Mouse (Mus musculus): ENCODE measurements around the gene Znrf2.

Znrf2 gene

DNA sequence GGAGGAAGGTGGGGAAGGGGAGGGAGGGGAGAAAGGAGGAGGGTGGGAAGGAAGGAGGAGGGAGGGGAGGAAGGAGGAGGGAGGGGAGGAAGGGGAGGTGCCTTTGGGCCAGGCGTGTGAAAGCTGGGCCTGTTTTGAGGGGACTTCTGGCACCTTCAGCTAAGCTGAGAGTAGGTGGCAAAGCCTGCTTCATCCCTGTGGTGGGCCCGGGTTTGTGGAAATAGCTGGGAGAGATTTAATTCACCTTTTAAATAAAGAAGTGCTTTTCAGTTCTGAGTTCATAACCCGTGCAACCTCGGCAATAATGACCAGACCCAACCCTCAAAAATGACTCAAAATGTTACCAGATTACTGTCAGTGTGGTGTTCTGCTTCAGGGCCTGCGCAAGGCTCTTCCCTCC is 116.5 kb downstream of the Znrf2 start:
- no peak for DNase-seq (ENCODE audit: low read depth, low spot score)
- Histone ChIP-seq H3K36me3 (ENCODE audit: control insufficient read depth, insufficient read depth, low read length, poor library complexity, severe bottlenecking) (peaks cover 3% of the 10 kb centered on the region; the same call in 1 of the 2 replicates), H3K27me3 (ENCODE audit: control insufficient read depth, insufficient read depth, low read length, poor library complexity, severe bottlenecking) (no peaks in the 10 kb centered on the region)

GRCm38 (mm10) chr6:54933866-54934265 is 117.2 kb downstream of the Znrf2 start:
- Histone ChIP-seq H3K27me3 (ENCODE audit: control insufficient read depth, insufficient read depth, low read length, poor library complexity, severe bottlenecking) (no peaks in the 10 kb centered on the region), H3K36me3 (ENCODE audit: control insufficient read depth, insufficient read depth, low read length, poor library complexity, severe bottlenecking) (peaks cover 3% of the 10 kb centered on the region; the same call in 1 of the 2 replicates)
- DNase-seq (ENCODE audit: low read depth, low spot score): no peak

GRCm38 (mm10) chr6:54934313-54934712 is 117.6 kb downstream of the Znrf2 start:
- no peaks in the 10 kb centered on the region for H3K27me3 ChIP-seq (ENCODE audit: control insufficient read depth, insufficient read depth, low read length, poor library complexity, severe bottlenecking)
- H3K36me3 ChIP-seq (ENCODE audit: control insufficient read depth, insufficient read depth, low read length, poor library complexity, severe bottlenecking): peaks cover 3% of the 10 kb centered on the region; the same call in 1 of the 2 replicates
- DNase-seq (ENCODE audit: low read depth, low spot score): no peak

GRCm38 (mm10) chr6:54934930-54935329 is 118.2 kb downstream of the Znrf2 start:
- no peaks in the 10 kb centered on the region for H3K27me3 ChIP-seq (ENCODE audit: control insufficient read depth, insufficient read depth, low read length, poor library complexity, severe bottlenecking)

GRCm38 (mm10) chr6:54936496-54936895 is 119.8 kb downstream of the Znrf2 start:
- Histone ChIP-seq H3K36me3 (ENCODE audit: control insufficient read depth, insufficient read depth, low read length, poor library complexity, severe bottlenecking) (peaks cover 3% of the 10 kb centered on the region; the same call in 1 of the 2 replicates), H3K27me3 (ENCODE audit: control insufficient read depth, insufficient read depth, low read length, poor library complexity, severe bottlenecking) (no peaks in the 10 kb centered on the region)
- DNase-seq (ENCODE audit: low read depth, low spot score): no peak

More at GRCm38 (mm10) chr6:54934930-54935329, 118.2 kb downstream of the Znrf2 start:
- DNase-seq (ENCODE audit: low read depth, low spot score): no peak
- H3K36me3 ChIP-seq (ENCODE audit: control insufficient read depth, insufficient read depth, low read length, poor library complexity, severe bottlenecking): peaks cover 3% of the 10 kb centered on the region; the same call in 1 of the 2 replicates

DNA sequence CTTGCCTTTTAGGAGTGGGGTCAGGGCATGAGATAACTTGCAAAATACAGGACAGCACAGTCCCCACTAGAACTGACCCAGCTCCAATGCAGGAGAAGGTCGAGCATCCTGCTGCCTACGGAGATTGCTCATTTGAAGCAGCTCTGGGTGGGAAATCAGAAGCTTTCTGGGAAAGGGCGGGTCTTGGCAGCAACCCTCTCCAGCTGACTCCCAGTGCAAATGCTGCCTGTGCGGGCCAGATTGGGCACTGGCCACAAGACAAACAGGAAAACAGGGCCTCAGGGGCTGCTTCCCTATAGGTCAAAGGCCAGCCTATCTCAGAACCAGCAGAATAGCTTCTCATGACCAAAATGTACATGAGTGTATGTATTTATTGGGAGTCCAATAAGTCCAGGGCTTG is 122.9 kb downstream of the Znrf2 start:
- Histone ChIP-seq H3K36me3 (ENCODE audit: control insufficient read depth, insufficient read depth, low read length, poor library complexity, severe bottlenecking) (peaks cover 3% of the 10 kb centered on the region; the same call in 1 of the 2 replicates), H3K27me3 (ENCODE audit: control insufficient read depth, insufficient read depth, low read length, poor library complexity, severe bottlenecking) (no peaks in the 10 kb centered on the region)
- no peak for DNase-seq (ENCODE audit: low read depth, low spot score)

DNA sequence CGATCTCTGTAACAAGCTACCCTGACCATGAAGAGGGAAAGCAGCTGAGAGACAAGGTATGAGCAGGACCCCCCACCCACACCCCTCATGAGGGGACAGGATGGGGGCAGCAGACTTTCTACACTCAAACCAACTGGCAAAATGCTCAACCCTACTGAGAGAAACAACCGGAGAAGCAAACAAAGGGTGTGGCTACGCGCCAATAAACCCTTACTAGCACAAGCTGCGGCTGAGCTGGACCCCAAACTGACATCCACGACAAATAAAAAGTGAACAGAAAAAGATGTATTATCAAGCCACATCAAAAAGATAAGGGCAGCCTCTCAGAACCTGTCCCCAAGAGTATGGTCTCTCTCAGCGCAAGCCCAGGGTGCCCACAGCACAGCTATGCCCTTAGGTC is 123.4 kb downstream of the Znrf2 start:
- H3K36me3 ChIP-seq (ENCODE audit: control insufficient read depth, insufficient read depth, low read length, poor library complexity, severe bottlenecking): peaks cover 3% of the 10 kb centered on the region; the same call in 1 of the 2 replicates
- no peaks in the 10 kb centered on the region for H3K27me3 ChIP-seq (ENCODE audit: control insufficient read depth, insufficient read depth, low read length, poor library complexity, severe bottlenecking)
- no peak for DNase-seq (ENCODE audit: low read depth, low spot score)

GRCm38 (mm10) chr6:54941149-54941548 is 124.4 kb downstream of the Znrf2 start:
- DNase-seq (ENCODE audit: low read depth, low spot score): no peak
- H3K36me3 ChIP-seq (ENCODE audit: control insufficient read depth, insufficient read depth, low read length, poor library complexity, severe bottlenecking): peaks cover 3% of the 10 kb centered on the region; the same call in 1 of the 2 replicates
- H3K27me3 ChIP-seq (ENCODE audit: control insufficient read depth, insufficient read depth, low read length, poor library complexity, severe bottlenecking): no peaks in the 10 kb centered on the region

Measured in splenic B cell, adult 2 months (primary cell).